Mouse (Mus musculus): Measurements from ENCODE around the gene Parp3.

The Parp3 gene

GRCm38 (mm10) chr9:106475046-106475445 is 1.7 kb downstream of the Parp3 start:
- in situ Hi-C loops (cut with MboI, MseI), result loop anchor here (5.0 kb wide), 2 partner anchors 38 to 193 kb away; partner anchors contain the start of genes Acy1 and Poc1a

GRCm38 (mm10) chr9:106474456-106474855 is 2.3 kb downstream of the Parp3 start:
- in situ Hi-C loops (cut with MboI, MseI), result no loop called here

DNA sequence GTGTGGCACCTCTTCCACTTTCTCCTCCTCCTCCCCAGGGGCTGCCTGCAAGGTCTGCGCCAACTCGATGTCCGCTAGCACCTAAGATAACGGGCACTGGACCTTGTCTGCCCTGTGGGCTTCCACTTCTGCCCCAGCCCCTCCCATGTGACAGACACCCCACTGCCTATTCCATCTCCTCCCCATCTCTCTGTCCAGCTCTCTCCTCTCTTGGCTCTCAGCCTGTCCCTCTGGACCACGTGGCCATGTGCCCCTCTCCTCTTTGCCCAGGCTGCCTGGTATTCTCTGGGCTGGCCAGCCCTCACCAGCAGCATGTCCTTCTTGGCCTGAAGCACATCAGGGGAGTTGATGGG is 3.0 kb downstream of the Parp3 start:
- in situ Hi-C loops (cut with MboI, MseI), result no loop called here

DNA sequence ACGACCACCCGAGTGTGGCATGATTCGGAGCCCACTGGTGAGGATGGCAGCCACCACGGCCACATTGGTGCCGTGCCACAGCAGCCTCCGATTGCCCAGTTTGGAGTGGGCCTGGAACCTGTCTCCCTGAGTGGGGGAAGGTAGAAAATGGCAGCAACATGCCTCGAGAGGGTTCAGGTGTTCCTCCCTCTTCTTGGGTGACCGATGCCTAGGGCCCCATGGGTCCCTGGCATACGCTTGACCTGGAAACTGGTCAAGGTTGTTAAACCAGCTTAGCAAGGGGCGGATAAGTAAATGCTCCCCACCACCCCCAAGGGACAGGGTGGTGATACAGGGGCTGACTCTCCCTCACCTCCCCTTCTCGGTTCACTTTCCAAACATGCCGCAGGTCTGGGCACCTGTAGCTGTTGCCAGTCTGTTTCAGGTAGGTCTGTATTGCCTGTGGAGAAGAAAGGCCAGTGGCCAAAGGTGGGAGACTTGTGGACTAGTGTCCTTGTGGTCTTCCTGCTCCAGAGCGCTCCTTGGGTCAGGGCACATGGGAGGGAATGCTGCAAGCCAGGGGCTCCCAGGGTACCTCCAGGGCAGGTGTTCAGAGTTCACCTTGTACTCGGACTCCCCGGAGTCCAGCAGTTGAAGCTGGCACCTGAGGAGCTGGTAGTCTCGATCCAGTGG is 3.5 kb downstream of the Parp3 start:
- in situ Hi-C loops (cut with MboI, MseI), result no loop called here

GRCm38 (mm10) chr9:106472321-106472720 is 4.4 kb downstream of the Parp3 start:
- in situ Hi-C loops (cut with MboI, MseI), result no loop called here

DNA sequence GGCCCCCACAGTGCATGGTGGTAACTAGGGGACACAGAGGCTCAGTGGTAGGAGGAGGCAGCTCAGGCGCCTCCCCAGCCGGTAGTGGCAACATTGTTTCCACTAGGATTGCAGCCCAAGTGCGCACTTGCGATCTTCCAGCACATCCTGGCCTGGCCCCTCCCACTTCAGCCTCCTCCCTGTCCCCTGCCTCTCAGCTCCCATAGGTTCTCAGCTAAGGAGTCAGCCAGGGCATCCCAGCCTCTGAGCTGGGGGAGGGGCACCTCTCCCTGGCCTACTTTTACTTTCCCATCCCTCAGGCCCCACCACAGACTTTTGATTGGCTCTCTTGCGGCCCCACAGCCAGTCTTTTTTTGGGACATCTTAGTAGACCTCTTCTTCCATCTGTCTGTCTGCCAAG is 4.9 kb downstream of the Parp3 start:
- in situ Hi-C loops (cut with MboI, MseI), result no loop called here

- in situ Hi-C loops (cut with MboI, MseI), result no loop called here
Measured at GRCm38 (mm10) chr9:106470991-106471750, 5.6 kb downstream of the Parp3 start.

GRCm38 (mm10) chr9:106469776-106470175 is 7.0 kb downstream of the Parp3 start:
- in situ Hi-C loops (cut with MboI, MseI), result no loop called here

DNA sequence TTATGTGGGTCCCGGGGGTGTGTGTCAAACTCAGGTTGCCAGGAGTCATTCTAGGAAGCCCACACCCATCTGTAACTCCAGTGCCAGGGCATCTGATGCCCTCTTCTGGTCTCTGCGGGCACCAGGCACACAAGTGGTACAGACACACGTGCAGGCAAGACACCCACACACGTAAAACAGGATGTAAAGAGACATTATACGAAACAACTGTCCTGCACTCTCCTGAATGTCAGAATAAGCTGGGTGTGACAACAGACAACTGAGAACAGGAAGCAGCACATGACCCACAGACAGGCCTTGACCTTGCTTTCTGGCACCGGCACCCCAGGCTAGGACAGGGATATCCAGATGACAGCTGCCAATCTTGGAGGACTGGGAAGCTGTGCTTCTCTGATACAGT is 7.4 kb downstream of the Parp3 start:
- in situ Hi-C loops (cut with MboI, MseI), result no loop called here

- in situ Hi-C loops (cut with MboI, MseI), result no loop called here
Measured at GRCm38 (mm10) chr9:106467746-106468145, 9.0 kb downstream of the Parp3 start.

- in situ Hi-C loops (cut with MboI, MseI), result no loop called here
Measured at GRCm38 (mm10) chr9:106466721-106467120, 10.0 kb downstream of the Parp3 start.

DNA sequence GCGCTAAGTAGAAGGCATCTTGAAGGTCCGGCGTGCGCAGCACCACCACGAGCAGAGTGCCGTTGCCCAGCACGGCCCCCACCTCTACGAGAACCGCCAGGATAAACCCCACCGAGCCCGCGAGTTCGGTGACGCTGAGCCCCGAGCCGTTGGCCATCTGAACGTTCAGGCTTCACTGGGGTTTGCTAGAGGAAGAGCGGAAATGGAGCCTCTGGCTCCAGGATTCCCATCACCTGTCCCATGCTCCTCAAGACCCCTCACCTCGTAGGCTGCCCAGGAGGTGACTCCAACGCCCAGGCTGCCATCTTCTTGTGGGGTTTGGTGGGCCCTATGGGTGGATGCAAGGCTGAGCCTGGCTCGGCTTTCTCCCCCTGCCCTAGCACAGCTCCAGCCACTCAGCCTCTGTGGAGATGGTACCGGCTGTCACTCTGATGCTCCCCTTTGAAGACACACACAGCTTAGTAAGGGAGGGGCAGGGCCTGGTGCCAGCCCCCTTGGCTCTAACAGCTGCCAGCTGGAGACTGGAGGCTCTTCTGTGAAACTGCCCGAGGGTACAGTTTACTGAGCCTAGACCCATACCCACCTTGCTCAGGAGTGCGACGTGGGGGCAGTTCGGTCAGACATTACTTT is 11.1 kb downstream of the Parp3 start, which contains the start of gene Gpr62:
TSS of gene Gpr62 (minus strand) at position 368 of the 630 bp plus-strand sequence.
- in situ Hi-C loops (cut with MboI, MseI), result no loop called here

- in situ Hi-C loops (cut with MboI, MseI), result no loop called here
Measured at GRCm38 (mm10) chr9:106464751-106465541, 11.8 kb downstream of the Parp3 start.

DNA sequence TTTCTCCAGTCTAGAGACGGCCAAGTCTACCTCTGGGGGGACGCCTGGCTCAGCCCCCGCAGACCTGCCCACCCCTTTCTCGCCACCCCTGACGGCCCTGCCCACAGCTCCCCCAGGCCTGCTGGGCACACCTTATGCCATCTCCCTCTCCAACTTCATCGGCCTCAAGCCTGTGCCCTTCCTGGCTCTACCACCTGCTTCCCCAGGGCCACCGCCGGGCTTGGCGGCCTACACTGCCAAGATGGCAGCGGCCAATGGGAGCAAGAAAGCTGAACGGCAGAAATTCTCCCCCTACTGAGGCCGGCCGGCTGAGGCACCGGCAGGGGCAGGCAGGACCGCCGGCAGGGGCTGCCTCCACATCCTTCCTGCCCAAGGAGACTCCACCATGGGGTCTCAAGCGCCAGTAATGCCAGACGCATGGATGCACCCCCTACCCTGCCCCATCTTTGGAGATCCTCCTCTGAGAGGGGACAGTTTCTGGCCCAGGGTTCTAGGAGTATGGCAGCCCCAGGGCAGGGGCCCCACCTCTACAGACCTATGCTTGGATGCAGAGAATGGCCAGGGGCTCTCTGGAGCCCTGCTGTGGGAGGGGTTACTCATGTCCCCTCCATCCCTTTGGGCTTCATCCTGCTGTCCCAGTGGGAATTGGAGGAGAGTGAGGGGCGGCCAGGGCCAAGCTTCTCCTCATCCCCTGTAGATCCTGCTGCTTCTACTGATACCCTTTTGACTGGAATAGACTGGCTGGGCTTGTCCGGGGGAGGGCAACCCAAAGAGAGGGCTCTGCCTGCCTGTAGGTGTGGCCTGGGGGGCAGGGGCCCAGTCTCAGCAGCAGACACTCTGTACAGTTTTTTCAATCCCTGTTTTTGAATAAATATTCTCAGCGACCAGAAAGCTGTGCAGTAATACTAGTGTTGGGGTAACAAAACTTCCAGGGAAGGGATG is 13.4 kb downstream of the Parp3 start:
- in situ Hi-C loops (cut with MboI, MseI), result no loop called here

DNA sequence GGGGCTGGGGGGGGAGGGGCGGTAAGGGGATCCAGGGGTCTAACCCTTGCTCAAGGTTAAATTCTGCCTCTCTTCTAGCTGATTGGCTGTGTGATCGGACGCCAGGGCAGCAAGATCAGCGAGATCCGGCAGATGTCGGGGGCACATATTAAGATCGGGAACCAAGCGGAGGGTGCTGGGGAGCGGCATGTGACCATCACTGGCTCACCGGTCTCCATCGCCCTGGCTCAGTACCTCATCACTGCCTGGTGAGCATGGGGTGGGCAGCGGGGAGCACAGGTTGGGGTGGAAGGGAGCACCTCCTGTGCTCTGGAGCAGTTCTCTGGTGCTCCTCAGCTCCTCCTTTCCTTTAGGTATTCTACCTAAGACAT is 14.3 kb downstream of the Parp3 start:
- in situ Hi-C loops (cut with MboI, MseI), result no loop called here

DNA sequence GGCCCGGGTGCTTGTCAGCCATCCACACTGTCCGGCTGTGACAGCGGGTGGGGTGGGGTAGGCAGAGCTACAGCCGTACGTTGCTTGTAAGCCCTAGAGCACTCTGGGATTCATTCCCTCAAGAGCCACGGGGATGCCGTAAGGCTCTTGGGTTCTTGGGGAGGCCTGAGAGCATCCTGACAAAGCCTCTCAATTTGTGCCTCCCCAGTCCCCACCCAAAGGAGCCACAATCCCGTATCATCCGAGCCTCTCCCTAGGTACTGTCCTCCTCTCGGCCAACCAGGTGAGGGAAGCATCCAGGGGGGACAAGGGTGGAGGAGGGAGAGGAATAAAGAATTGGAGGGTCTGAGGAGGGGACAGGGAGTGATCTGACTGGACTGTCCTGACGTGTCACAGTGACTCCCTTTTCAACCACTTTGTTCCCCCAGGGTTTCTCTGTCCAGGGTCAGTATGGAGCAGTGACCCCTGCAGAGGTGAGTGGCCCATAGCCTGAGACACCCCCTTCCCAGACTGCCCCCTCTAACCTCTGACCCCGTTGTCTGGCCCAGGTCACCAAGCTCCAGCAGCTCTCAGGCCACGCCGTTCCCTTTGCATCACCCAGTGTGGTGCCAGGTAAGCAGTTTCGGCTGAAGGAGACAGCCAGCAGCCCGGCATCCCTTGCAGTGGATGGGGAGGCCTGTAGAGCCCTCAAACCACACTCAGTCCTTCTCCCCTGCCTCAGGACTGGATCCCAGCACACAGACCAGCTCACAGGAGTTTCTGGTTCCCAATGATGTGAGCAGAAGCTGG is 14.9 kb downstream of the Parp3 start:
- in situ Hi-C loops (cut with MboI, MseI), result no loop called here

- in situ Hi-C loops (cut with MboI, MseI), result no loop called here
Measured at GRCm38 (mm10) chr9:106461026-106461415, 15.7 kb downstream of the Parp3 start.

- in situ Hi-C loops (cut with MboI, MseI), result no loop called here
Measured at GRCm38 (mm10) chr9:106460401-106461025, 16.2 kb downstream of the Parp3 start.

- in situ Hi-C loops (cut with MboI, MseI), result no loop called here
Measured at GRCm38 (mm10) chr9:106459946-106460345, 16.8 kb downstream of the Parp3 start.

DNA sequence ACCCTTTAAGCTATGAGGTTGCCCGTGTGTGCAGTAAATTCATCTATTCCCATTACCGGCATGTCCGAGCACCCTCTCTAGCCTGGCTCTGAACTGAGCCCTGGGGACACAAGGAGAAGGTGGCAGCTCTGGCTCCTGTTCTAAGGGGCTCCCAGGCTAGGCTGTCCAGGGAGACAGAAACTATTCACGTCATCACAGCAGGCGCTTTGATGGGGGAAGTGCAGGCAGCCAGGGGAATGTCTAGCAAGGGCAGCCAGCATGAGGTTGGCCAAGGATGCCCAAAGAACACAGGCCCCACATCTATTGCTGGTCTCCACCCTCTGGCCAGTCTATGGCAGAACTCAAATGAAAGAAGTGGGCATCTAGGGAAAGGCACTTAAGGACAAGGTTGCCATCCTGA is 18.8 kb downstream of the Parp3 start:
- in situ Hi-C loops (cut with MboI, MseI), result no loop called here
